Mouse (Mus musculus): ENCODE data around the gene Flrt3.

Flrt3 gene

DNA sequence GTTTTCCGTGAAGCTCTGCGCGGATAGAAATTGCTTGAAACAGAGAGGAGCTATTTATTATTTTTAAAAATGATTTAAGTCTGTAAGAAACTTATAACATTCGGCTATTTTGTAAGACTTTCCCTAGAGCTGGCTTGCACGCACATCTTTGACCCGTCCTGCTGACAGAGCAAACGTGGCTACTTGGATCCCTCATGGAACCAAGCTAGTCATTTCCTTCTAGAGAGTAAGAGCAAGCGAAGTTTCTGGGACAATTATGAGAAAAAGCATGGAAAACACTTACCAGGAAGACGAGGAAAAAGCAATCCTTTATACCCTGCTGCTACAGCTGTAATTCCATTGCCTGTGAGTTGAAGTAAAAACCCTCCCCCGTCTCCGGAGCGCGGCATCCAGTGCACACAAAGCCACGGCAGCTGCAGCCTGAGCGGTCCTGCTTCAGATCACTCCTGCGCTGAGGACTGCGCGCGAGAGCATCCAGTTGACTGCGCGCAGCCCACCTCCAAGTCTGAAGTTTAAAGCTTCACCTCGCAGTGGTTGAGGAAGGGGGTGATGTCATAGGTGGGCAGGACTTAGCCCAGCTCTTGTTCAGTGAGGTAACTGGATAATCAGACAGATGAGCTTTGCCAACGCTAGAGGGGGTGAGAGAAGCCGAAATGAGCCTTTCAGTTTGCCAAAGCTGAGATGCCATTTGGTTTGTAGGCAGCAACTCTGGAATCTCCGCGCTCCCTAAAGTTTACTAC, at the start of gene Flrt3:
Gene Flrt3, minus strand, starts transcription at position 507 of the 740 bp plus-strand sequence.
- DNase-seq (ENCODE audit: low spot score): peak; percentile 94

DNA sequence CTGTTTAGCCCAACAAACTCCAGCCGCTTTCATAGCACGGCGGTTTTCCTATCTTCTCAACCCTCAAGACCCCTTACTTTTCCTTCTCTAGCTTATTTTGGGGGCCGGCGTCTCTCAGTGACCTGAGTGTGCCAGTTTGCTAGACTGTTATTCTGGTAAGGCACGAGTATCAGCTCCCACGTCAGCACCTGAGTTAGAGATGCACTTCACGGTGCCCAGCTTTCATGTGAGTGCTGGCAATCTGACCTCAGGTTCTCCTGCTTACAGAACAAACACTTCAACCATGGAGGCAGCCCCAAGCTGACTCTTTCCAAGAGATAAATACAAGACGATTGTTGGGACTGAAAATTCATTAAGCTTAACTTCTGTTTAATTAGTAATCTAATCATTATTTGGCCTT, 46.1 kb upstream of the Flrt3 start:
- no peak for DNase-seq (ENCODE audit: low spot score)

DNA sequence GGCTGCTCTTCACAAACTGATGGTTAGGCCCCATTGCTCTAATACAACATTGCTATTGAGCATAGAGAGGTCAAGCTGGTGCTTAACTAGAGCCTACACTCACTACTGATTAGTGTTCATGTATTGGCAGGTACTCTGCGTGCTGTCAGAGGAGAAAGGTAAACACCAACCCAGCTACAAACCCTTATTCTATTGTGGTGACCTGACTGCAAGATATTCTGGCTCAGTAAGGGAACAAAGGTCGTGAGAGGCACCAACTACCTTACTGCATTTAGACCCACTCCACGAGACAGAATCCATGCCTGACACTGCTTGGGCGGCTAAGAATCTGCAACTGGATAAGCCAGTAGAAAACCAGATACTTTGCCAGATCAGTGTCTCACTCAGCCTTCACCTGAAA, 44.6 kb upstream of the Flrt3 start:
- no peak for DNase-seq (ENCODE audit: low spot score)

DNA sequence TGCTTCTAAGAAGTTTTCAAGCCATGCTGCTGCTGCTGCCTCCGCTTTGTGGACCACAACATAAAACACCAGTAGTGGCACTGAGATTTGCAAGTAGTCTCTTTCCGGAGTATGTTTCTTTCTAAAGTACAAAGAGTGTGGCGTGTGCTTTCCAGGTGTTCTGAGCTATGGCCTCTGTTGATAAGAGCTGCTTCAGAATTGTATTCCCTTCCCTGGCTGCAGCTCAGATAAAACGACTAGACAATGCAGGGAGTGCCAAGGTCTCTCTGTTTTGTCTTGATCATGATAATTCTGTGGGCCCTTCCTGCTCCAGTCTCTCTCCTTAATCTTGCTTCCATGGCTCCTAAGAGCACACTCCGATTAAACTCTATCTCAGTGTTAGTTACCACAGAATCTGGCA, 36.3 kb upstream of the Flrt3 start:
- no peak for DNase-seq (ENCODE audit: low spot score)

DNA sequence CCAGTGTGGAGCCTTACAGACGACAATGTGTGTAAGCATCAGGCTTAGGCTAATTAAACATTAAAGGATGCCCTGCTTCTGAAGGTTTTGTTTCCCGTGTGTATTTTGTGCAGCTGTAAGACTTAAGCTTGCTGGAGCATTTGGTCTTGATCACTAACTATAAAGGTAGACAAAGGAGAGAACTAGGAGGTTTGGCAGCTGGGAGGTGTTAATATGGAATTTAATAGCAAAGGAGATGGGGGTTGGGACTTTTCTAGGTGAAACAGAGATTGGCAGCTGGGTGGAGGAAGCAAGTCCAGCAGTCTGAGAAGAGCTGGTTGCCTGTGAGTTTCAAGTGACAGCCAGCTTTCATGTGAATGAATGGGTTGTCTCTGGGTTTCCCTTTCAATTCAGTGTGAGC, 34.0 kb upstream of the Flrt3 start:
- no peak for DNase-seq (ENCODE audit: low spot score)

DNA sequence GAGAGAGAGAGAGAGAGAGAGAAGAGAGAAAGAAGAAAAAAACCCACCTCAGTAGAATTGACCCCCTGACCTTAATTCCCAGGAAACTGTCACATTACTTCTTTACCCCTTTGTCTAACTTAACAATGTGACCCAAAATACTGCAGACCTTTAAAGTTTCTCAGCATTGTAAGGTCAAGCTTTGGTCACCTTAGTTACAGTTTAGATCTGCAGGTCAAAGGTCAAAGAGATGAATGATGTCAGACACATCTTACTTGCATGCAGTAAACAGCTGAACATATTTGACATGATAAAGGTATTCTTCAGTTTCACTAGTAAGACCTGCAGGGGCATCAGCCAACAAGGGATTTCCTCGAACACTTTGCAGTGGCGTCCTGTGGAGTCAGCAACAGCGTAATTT, 32.9 kb upstream of the Flrt3 start:
- no peak for DNase-seq (ENCODE audit: low spot score)

DNA sequence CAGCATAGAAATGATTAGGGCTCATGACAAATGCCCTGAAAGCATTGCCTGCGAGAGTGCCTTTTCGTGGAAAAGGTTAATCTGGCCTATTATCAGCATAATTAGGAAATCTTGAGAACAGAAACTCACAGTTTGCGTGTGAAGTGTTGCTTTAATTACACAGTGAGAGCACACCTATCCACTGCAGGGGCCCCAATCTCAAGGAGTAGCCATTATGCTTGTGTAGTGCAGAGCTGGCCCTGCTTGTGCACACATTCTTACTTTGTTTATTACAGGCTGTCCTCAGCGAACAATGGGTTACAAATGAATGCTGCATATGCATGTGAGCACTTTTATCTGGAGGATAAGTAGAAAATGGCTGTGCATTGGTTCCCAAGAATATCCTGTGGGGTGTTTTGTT, 32.1 kb upstream of the Flrt3 start:
- DNase-seq (ENCODE audit: low spot score): no peak

DNA sequence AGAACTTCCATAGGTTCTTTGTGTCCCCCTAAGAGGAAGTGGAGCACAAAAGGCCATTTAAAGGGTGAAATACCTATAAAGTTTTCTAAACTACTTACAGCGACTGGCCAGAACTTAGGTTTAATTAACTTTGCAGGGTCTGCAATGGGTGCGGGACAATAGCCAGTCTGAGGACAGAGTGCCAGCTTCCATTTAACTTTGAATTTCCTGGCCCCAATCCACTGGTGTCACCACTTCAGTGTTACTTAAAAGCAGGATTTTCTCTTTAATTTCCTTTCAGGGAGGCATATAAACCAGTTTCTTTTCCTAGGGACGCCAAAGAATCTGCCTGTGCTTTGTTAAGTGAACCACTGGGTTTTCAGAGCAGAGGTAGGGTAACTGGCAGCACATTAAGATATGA, 27.3 kb upstream of the Flrt3 start:
- DNase-seq (ENCODE audit: low spot score): no peak

DNA sequence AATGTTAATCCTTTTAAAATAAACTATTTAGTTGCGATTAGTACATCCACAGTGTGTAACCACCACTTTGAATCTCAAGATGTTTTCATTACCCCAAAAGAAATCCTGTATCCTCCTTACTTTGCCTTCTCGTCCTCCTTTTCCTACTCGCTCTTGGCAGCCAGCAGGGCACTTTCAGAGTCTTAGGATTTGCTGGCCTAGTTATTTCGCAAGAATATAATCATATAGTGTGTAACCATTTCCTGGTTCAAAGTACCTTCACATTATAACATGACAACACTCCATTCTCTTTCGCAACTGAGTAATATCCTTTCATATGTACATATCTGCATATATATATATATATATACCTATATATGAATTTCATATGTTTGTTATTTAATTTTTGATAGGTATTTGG, 22.6 kb upstream of the Flrt3 start:
- DNase-seq (ENCODE audit: low spot score): no peak

DNA sequence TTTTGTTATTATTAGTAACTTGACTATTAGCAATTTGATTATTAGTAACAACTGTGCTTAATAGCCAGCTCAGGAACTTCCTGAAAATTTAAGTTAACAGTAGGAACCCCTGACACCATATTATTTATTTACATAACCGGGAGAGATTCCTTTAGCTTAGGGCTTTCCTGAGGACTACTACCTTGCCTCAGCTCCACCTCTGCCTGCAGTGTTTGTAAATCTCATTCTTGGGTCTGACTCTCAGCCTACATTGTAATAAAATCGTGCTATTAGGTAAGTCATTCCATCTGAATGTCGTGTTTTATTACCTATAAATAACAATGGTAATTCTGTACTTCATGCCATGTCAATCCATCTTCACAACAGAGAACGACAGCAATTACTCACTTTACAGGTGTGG, 21.2 kb upstream of the Flrt3 start:
- DNase-seq (ENCODE audit: low spot score): no peak

DNA sequence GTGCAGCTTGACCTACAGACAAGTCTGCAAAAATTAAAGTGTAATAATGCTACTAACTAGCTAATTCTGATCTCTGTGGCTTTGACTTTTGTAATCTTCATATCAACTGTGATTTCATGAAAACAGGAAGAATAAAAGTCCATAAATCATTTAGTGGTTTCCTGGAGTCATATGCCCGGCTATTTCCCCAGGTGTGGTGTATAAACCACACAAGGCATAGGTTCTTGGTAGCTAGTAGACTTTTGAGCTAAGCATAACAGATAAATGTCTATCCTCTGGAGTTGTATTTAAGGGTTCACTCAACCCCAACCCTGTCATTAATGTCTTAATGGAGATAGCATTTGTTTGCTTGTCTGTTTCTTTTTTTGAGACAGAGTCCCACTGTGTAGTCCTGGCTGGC, 20.1 kb upstream of the Flrt3 start:
- DNase-seq (ENCODE audit: low spot score): no peak

DNA sequence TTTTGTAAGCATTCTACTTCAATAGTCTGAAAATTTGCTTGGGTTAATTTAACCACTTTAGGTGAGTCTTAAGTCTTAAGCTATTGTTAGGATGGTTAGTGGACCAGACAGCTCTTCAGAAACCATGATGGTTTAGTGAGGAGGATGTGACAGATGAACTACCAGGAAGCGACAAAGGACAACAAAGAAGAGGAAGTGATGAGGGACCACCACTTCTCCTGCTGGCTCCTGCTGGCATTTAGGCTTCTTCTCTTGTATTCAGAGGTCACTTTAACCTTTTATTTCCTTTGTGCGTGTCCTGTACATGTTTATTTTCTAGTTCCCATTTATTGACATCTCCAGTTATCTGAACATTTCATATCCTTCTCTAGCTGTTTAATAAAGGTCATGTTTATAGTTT, 19.6 kb upstream of the Flrt3 start:
- no peak for DNase-seq (ENCODE audit: low spot score)

DNA sequence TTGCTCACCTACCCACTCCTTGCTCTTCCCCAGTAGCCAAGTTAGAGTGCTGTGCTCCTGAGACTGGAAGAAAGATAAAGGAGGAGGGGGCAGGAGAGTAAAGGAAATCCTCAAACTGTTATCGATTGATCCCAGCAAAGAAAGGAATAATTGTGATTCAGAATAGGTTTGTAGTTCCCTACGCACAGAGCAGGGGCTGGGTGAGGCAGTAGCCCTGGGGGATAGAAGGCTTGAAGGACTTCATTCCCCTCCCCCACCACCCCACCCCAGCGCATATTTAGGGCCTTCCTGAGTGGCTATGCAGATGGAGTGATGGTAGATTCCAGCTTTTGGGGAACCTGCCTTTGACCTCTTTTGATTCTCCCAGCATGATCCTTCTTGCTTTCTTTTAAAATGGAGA, 5.5 kb upstream of the Flrt3 start:
- DNase-seq (ENCODE audit: low spot score): no peak

DNA sequence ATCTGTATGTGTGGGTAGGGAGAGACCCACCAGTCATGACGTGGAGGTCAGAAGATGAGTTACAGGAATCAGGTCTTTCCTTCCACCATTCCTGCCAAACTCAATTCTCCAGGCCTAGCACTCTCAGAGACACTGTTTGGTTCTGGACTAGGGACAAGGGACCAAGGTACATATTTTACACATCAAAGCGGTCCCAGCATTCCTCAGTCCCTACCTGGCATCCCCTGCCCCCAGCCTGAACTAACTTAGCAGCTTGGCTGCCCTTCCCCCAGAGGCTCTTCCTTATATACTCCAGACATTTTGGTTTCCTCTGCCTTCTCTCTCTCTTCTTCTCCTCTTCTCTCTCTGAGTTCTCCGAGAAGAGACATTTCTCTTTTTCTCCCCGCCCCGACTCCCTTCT, 2.2 kb upstream of the Flrt3 start:
- no peak for DNase-seq (ENCODE audit: low spot score)

DNA sequence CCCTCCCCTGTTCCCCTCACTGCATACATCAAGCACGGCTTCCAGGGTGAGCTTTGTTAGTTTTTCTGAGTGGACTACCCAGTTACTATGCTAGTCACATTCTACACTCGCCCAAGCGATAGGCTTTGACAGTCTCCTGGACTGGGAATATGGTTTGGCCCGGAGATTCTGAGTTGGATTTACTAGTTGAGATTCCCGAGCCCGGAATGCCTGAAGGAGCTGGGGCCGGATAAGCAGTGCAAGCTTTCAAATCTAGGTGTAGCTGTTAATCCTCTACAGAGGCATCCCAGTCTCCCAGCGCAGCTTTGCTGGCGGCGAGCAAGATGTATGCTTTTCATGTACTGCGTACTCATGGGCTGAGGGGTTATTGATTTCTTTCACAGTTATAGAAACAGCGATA, 812 bp downstream of the Flrt3 start:
- DNase-seq (ENCODE audit: low spot score): peak; percentile 35

DNA sequence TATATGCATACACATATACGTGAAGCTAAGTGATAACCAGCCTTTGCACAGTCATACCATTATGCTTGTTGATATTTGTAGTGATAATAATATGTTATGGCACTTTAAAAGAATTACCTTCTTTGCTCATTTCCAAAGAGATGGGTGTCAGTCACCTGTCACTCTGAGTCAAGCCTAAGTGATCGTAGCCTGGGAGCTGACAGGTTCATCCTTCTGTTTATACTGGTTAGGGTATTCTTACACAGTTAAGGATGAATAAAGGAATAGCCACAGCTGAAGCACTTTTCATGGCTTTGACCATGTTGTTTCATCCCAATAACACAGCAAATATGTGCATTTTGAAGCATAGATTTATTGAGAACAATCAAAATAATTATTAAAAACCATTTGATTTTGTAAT, 1.5 kb downstream of the Flrt3 start:
- no peak for DNase-seq (ENCODE audit: low spot score)

DNA sequence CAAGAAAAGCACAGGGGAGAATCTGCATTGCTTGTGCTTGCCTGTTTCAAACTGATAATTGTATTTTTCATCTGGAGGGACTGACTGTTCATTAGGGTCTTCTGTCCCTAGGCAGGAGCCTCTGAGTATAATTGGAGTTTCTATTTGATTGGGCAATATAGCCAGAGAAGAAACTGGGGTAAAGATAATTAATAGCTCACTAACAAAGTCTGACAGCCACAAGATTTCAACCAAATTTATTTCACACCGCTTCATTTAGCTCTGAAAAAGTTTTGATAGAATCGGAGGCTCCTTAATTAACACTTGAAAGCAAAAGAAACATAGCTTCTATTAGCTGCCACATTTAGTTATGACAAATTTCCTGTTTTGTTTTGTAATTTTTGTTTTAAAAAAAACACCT, 2.2 kb downstream of the Flrt3 start:
- no peak for DNase-seq (ENCODE audit: low spot score)

DNA sequence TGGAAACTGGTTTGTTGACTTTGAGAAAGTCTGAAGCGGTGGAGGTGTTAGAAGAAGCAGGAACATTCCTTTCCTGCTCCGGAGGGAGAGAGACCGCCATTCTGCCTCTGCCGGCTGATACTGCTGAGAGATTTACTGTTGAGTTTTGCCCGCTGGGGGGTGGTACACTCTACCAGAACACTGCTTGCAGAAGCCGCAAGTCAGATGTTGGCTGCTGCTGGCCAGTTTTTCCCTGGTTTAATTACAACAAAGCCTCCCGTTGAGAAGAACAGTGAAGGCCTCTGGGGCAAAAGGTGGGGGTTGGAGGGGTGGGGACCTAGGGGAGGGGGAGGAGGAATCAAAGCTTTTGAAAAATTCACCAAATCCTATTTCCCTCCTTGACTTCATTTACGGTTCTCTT, 3.0 kb downstream of the Flrt3 start:
- DNase-seq (ENCODE audit: low spot score): peak; percentile 61

DNA sequence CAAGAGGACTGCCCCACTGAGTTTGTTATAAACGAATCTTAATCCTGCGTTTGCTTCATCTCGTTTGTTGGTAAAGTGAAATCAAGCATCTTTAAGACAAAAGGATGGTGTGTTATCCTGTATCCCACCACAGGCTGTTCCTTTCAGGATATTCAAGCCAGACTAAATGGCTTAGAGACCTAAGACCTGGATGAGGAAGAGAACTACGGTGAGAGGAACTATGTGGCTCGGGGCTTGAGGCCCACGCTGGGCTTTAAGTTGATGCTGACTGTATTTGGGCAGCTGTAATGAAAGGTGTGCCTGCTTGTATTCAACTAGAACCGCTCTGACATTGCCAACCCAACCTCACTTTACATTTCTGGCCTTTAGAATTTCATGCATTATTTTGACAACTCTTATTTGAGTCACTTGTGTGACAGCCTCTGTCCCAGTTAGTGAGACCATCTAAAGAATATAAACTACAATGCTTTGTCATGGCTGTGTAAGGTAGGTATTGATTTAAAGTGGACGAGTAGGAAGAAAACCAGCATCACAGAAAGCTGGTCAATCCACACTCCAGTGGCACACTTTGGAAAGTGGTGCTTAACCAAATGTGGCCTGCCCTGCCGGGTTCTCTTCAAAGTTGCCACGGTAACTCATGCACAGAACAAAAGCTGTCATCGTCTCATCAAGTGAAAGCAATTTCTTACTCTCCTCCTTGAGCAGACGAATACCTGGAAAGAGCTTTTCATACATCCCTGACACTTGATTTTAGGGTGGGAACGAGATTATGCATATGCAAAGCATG, 3.8 kb downstream of the Flrt3 start:
- no peak for DNase-seq (ENCODE audit: low spot score)

DNA sequence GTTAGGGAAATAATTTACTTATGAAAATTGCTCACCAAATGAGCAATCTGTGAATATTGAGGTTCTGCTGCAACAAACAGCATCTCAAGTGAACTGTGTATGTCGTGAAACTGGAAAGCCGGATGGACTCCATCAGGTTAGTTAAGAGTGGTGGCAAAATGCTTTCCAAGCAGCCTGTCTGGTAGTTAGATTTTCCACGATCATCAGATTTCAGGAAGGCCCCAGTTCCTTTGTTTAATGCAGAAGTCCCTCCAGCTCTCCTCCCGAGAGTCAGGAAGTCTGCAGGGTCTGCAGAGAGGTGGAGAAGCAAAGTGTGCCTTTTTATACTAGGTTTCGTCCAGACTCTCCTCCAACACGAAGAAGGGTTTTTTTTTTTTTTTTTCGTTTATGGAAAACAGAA, 4.4 kb downstream of the Flrt3 start:
- DNase-seq (ENCODE audit: low spot score): no peak

DNA sequence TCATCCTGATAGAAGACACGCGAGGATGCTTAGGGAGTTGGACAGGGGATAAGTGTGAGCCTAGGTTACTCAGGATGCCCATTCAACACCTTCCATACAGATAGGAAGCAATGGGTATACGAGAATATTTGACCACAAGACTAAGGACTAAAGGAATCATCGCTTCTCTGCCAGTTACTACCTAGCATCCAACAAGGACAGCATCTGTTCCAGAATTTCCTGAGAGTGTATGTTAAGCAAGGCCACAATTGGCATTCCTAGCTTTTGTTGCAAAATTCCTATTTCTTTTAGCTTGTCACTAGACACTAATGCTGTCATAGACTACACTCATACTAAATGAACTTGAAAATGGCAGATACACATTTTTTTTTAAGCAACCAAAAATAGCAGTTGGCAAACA, 6.9 kb downstream of the Flrt3 start:
- DNase-seq (ENCODE audit: low spot score): no peak

DNA sequence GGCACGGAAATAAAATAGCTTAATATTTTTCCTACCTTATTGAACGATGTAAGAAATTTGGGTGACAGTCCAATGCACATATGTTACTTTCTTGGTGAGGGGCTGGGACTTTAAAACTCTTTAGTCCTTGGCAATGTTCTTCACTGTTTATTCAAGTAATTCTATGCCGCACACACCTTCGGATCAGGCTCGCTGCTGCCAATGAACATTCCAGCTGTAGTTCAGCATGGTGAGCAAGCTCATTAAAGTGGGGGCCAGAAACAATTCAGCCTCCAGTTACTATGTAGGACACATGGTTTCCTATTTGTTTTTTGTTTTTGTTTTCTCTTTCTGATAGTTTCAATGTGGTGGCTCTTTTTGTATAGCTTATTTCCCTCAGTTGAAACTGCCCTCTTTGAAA, 8.6 kb downstream of the Flrt3 start:
- no peak for DNase-seq (ENCODE audit: low spot score)

DNA sequence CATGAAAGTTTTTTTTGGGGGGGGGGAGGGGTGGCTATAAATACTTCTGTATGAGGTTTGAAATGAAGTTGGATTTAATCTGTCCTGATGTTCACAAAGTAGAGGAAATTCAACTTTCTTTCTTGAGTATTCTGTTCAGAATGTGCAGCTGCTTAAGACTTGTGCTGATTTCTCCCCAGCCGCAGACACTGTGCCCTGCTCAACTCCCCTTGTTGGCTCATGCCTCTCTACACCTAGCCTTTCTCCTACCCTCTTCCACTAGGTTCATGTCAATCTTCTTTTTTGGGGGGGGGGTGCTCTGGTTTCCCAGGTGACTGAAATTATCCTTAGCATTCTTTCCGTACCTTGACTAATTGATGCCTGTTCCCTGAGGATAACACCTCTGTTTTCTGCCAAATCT, 17.3 kb downstream of the Flrt3 start:
- no peak for DNase-seq (ENCODE audit: low spot score)

DNA sequence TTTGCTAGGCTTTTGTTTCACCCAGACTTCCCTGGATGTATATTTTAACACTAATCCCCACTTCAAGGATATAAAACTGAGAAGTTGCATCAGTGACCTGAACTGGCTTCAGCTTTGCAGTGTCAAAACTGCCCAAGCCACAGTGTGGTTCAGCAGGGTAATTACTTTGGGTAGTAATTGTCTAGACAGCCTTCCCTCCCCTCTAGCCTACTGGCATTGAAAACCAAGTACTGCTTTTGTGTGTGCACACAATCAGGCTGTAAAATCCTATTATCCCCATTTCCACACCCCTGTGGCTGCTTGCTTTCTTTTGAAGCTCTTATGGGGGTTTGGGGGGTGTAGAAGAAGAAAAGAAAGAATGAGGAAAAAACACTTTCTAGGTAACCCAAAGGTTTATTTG, 17.8 kb downstream of the Flrt3 start:
- no peak for DNase-seq (ENCODE audit: low spot score)

All from layer of hippocampus, adult 9-10 months (tissue).